In the genomic region with DNA sequence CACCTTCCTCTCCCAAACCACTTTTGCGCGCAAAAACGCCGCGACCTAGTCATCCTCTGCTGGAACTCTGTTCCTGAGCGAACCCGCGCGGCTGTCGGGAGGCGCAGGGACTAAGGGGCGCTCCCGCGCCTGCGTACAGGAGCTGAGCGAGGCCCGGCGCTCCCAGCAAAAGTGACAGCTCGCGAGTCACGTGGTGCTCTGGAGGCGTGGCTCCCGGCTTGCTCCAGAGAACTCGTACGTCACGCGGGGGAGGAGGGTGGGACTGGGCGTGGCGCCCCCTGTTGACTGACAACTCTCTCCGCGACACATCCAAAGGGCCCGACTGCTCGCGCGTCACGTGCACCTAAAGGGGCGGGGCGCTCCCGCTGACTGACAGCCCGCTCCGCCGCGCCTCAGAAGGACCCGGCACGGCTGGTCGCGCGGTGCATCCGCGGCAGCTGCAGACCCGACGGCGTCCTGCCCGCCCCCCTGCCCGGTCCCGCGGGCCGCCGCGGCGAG, we compare ENCODE assay signal across 8 mouse cellular contexts. TPM values are rescaled to one million over a fixed set of nuclear protein-coding genes. Genes with fewer than 3 reads are reported as not detected.
A peak's percentile ranks its signal among the peaks of the same experiment; 100 is the strongest.
DNase-seq lines count a peak whose midpoint lies in the region; ATAC-seq and TF ChIP-seq lines count a peak whose summit lies in the region.

TSS of gene 6430548M08Rik (plus strand) at position 395 of the 498 bp plus-strand sequence.

- peak within 1 kb of the TSS; percentile 62 for H3K9ac ChIP-seq in ES-E14 (ENCODE audit: insufficient read depth, low read depth, low read length, poor library complexity, severe bottlenecking)
- peak within 1 kb of the TSS; percentile 77 for H3K9ac ChIP-seq in forebrain, embryonic 15.5 days (replicated peaks)

- H3K9me3 ChIP-seq in ES-E14 (ENCODE audit: control insufficient read depth, insufficient read depth, low read depth, low read length): no peaks in the 10 kb centered on the region
- no peaks in the 10 kb centered on the region for H3K9me3 ChIP-seq in forebrain, embryonic 15.5 days

- no peaks in the 10 kb centered on the region for H3K4me1 ChIP-seq in ES-E14 (ENCODE audit: control insufficient read depth in 2 of 2, insufficient read depth in 2 of 2, low read length in 2 of 2, poor library complexity in 1 of 2)
- peaks cover 12% of the 10 kb centered on the region for H3K4me1 ChIP-seq in forebrain, embryonic 15.5 days
- H3K4me1 ChIP-seq in lung, adult 2 months (ENCODE audit: control insufficient read depth, insufficient read depth, low read length): peaks cover 28% of the 10 kb centered on the region

- no peak for TF ChIP-seq CTCF in lung, adult 2 months (IDR thresholded peaks at IDR 0.05; ENCODE audit: insufficient read depth, low read length)

- H3K27me3 ChIP-seq in forebrain, embryonic 15.5 days: peaks cover 12% of the 10 kb centered on the region; the same call in 1 of the 2 replicates

- H3K4me2 ChIP-seq in forebrain, embryonic 15.5 days (replicated peaks): peak within 1 kb of the TSS; percentile 77

- ATAC-seq in forebrain, embryonic 15.5 days (replicated peaks): peak; percentile 97
- ATAC-seq in neutrophil, adult 5-6 weeks (ENCODE audit: extremely low read depth, insufficient number of reproducible peaks, low FRiP score, poor library complexity, severe bottlenecking): peak; percentile 85

- DNase-seq in ES-E14 (ENCODE audit: low read depth, low spot score): peak; percentile 99
- peak; percentile 100 for DNase-seq in cerebellum, adult 11-12 months
- peak; percentile 100 for DNase-seq in heart, postnatal 25 days (ENCODE audit: low spot score)
- DNase-seq in layer of hippocampus, adult 18-20 months (ENCODE audit: low spot score in 2 of 2): peak; percentile 100
- DNase-seq in lung, adult 2 months: peak; percentile 100
- peak; percentile 99 to 100 for DNase-seq in thymus, adult 18-20 months

- in situ Hi-C loops in ES-E14 (cut with MboI; ENCODE audit: low sequenced_read_pairs in 2 of 2, unreplicated experiment in 2 of 2): no loop called here

- TF ChIP-seq POLR2A in lung, adult 2 months (IDR thresholded peaks at IDR 0.05; ENCODE audit: borderline replicate concordance, extremely low read depth, low read depth, low read length): peak; percentile 93; the same call in 1 of the 2 replicates

- peak within 1 kb of the TSS; percentile 77 to 78 for H3K4me3 ChIP-seq in ES-E14 (ENCODE audit: insufficient read depth in 1 of 2, low read depth in 1 of 2, low read length in 2 of 2, poor library complexity in 1 of 2, severe bottlenecking in 1 of 2)
- H3K4me3 ChIP-seq in forebrain, embryonic 15.5 days: peak within 1 kb of the TSS; percentile 70
- peak within 1 kb of the TSS; percentile 88 for H3K4me3 ChIP-seq in lung, adult 2 months (replicated peaks; ENCODE audit: extremely low read depth, low read depth, low read length)

- H3K27ac ChIP-seq in ES-E14 (ENCODE audit: insufficient read depth, low read depth, low read length, poor library complexity, severe bottlenecking): no peak within 1 kb of the TSS
- H3K27ac ChIP-seq in forebrain, embryonic 15.5 days (replicated peaks): peak within 1 kb of the TSS; percentile 87

- H3K36me3 ChIP-seq in ES-E14 (ENCODE audit: control insufficient read depth, insufficient read depth, low read length, poor library complexity, severe bottlenecking): no peaks in the 10 kb centered on the region
- no peaks in the 10 kb centered on the region for H3K36me3 ChIP-seq in forebrain, embryonic 15.5 days

- intact Hi-C loops in heart, postnatal 25 days (cut with DNase I): no loop called here

- WGBS in forebrain, embryonic 15.5 days: under 1% methylated on average over 58 of the region's 61 CpGs
- under 1% methylated on average over 56 of the region's 61 CpGs for WGBS in lung, adult 2 months

TF ChIP-seq in ES-E14, 5 proteins besides CTCF, POLR2A, EP300 and RAD21:
- TF ChIP-seq MAFK (IDR thresholded peaks at IDR 0.05; ENCODE audit: insufficient read depth, low read depth, low read length) (no peak), ZC3H11A (IDR thresholded peaks at IDR 0.05; ENCODE audit: borderline replicate concordance, low read depth, low read length) (no peak), CHD2 (IDR thresholded peaks at IDR 0.05; ENCODE audit: low read depth, low read length) (no peak), HCFC1 (IDR thresholded peaks at IDR 0.05; ENCODE audit: borderline replicate concordance, insufficient read depth, low read length) (no peak), ZNF384 (IDR thresholded peaks at IDR 0.05; ENCODE audit: low read depth, low read length) (no peak)

RNA-seq across cellular contexts. Expression of gene 6430548M08Rik, which starts in this region (rescaled TPM):
- total RNA-seq in ES-E14 (2012; rRNA removed): 0.54 and 0.58 TPM in 2 replicates
- 23.1 and 30.0 TPM in 2 replicates for polyA plus RNA-seq in forebrain, embryonic 15.5 days (2015; fragmentation: Nextera tagmentation; extraction: Ambion mirVana)
- 10 to 100 TPM; 11.5 to 16.7 TPM for total RNA-seq in heart, postnatal 25 days (2021)
- 100 to 1,000 TPM; 163 to 201 TPM for total RNA-seq in layer of hippocampus, adult 18-20 months (2021)
- 46.1 and 72.9 TPM in 2 replicates for polyA plus RNA-seq in lung, adult 2 months (2012; rRNA removed)
- total RNA-seq in neutrophil, adult 5-6 weeks (2017): 97.9 and 122 TPM in 2 replicates

Comparison
In these comparisons a context has a peak if more than half of its experiments do, and no peak if none do; other contexts are left out.
1. Peak in DNase-seq, H3K4me3 ChIP-seq and H3K9ac ChIP-seq in ES-E14; RNA of the gene not detected or under 1 TPM.